Mouse (Mus musculus) heart, adult 2 months (tissue): Measurements from ENCODE around the gene Fars2. TPM values are rescaled to one million over a fixed set of nuclear protein-coding genes. Genes with fewer than 3 reads are reported as not detected.

ENCODE experiments used
- DNase-seq, 2 experiments: peaks; one replicate each; pipeline ENCODE4 v3.0.0; 2021
- H3K27ac ChIP-seq: fragments of 200-600 bp; 2 replicates; pipeline ENCODE4 v1.8.1; 2022
- H3K27me3 ChIP-seq: fragments of 200-500 bp; 2 replicates; pipeline ENCODE4 v1.6.1; 2012; ENCODE audit warnings: mild to moderate bottlenecking, low read length, inconsistent platforms, mixed read lengths; ENCODE audit not compliant: control insufficient read depth, insufficient read depth
- H3K36me3 ChIP-seq: fragments of 200-500 bp; 2 replicates; pipeline ENCODE4 v1.6.1; 2012; ENCODE audit warnings: low read length, inconsistent platforms; ENCODE audit not compliant: control insufficient read depth, insufficient read depth
- H3K4me1 ChIP-seq: fragments of 200-500 bp; 2 replicates; pipeline ENCODE4 v1.6.1; 2011; ENCODE audit warnings: low read length; ENCODE audit not compliant: control insufficient read depth, insufficient read depth
- H3K4me3 ChIP-seq: fragments of 200-600 bp; 2 replicates; pipeline ENCODE4 v1.8.1; 2022
- H3K79me2 ChIP-seq: fragments of 200-500 bp; replicated peaks from 2 replicates; pipeline ENCODE4 v1.6.1; 2012; ENCODE audit warnings: mild to moderate bottlenecking, inconsistent platforms, low read length, moderate library complexity, mixed read lengths; ENCODE audit not compliant: control insufficient read depth, insufficient read depth
- H3K9ac ChIP-seq: fragments of 200-500 bp; 2 replicates; pipeline ENCODE4 v1.6.1; 2012; ENCODE audit warnings: low read depth, mild to moderate bottlenecking, control low read depth, inconsistent platforms, low read length, mixed read lengths
- CTCF ChIP-seq: fragments of 200-600 bp; IDR thresholded peaks from 2 replicates; pipeline ENCODE4 v1.8.1; 2022; ENCODE audit warnings: antibody characterized with exemption, mild to moderate bottlenecking, moderate library complexity
- EP300 ChIP-seq: fragments of 200-500 bp; IDR thresholded peaks from 2 replicates; pipeline ENCODE4 v1.6.1; 2011; ENCODE audit warnings: low read depth, low read length, control low read depth; ENCODE audit not compliant: insufficient read depth
- POLR2A ChIP-seq: fragments of 200-500 bp; IDR thresholded peaks from 2 replicates; pipeline ENCODE4 v1.6.1; 2011; ENCODE audit warnings: mild to moderate bottlenecking, low read depth, low read length, control low read depth; ENCODE audit not compliant: insufficient read depth
- WGBS: fragments of 180-500 bp; shearing (Covaris S2); methylation state at CpG from one replicate; pipeline ENCODE4 v1.1.7; 2018; 5-methylcytosine and 5-hydroxymethylcytosine counted together
- intact Hi-C: fragments of 180-260 bp; cut with DNase I; formaldehyde crosslinking; loops from one replicate; pipeline ENCODE4 v1.15.1; 2025
- polyA plus RNA-seq: library from polyadenylated mRNA; depleted of rRNA; stranded (reverse); fragments of >200 nt; gene quantifications from 2 replicates; pipeline ENCODE4 v1.2.3, GENCODE M21; 2012
- total RNA-seq, 2 experiments: library from RNA; stranded (reverse); gene quantifications; 2 replicates each; pipeline ENCODE4 v1.2.3; 2021

The Fars2 gene
- total and polyA plus RNA-seq, 3 experiments, result 73.3 to 85.7 (median 77.7) TPM

DNA sequence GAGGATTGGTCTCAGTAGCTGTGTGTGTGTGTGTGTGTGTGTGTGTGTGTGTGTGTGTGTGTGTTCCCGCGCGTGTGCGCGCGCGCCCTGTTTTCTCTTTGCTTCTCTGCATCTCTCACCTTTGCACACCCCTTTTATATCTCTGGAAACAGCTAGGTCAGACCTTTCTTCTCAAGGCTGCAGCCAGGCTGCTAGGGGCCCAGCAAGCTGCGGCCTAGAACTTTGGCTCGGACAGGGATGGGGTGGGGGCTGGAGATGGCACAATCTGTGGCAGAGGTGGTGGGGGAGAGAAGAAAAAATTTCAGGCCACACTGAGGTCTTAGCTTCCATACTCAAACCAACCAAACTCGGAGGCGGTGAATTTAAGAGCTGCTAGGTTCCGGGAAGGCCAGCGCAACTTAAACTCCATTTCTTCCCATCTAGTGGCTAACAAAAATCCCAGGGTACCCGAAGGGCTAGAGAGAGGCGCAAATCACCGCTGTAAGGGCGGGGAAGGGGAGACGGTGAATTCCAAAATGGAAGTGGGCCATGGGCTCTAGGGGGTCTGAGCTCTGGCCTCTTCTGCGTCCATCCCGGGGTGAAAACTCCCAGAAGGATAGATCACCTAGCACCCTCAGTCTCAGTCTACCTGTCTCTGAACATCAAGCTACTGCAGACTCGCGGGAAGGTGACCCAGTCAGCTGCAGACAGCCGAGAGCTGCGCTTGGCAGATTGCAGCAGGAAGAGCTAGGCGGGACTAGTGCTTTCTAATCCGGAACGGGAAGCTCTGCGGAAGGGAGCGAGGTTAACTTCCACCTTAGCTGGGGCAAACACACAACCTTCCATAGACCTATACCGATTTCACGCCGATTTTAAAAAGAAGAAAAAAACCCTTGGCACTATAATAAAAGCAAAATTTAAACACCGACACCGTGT is 614.1 kb downstream of the Fars2 start:
- Histone ChIP-seq H3K27me3 (peaks cover 28% of the 10 kb centered on the region), H3K79me2 (no peaks in the 10 kb centered on the region), H3K36me3 (no peaks in the 10 kb centered on the region), H3K27ac (no peak overlapping the region), H3K9ac (no peak overlapping the region), H3K4me1 (no peaks in the 10 kb centered on the region), H3K4me3 (peak overlapping the region; percentile 32)
- intact Hi-C loops, result loop anchor here (5.0 kb wide), 1 partner anchor 581 kb away; no protein-coding TSS in a partner anchor
- 17% methylated on average over 34 of the region's 34 CpGs for WGBS
- peak in 1 of 2 experiments; percentile 51 for DNase-seq
- TF ChIP-seq POLR2A, result no peak
- no peak for TF ChIP-seq EP300

- H3K4me1 ChIP-seq, result no peaks in the 10 kb centered on the region
Measured at GRCm38 (mm10) chr13:36731931-36732461, 614.8 kb downstream of the Fars2 start.

DNA sequence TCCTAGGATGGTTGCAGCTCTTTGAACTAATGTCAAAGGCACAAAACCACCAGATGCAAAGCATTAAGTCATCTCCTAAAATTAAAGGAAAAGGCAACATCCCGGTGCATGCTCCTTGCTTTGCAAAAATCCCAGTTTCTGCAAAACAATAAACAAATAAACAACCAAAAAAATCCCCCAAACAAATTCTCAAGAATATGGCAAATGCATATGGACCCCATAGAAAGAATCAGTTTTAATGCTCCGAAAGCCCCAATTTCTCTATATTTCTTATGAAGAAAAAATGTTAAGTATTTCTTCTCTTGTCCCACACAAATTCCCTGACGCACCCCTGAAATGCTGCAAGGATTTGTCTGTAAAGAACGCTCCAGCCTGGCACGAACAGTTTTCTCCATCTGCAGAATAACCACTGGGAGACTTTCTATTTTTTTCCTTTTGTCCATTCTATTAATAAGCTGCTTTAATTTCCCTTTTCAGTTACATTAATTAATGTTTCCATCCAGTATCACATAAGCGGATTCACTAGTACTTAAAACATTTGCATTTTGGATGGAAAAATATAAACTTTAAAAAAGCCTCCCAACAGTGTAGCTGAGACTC is 615.8 kb downstream of the Fars2 start:
- no peaks in the 10 kb centered on the region for H3K4me1 ChIP-seq
- no peak for DNase-seq
- H3K27ac ChIP-seq, result no peak overlapping the region
- no peaks in the 10 kb centered on the region for H3K79me2 ChIP-seq
- H3K36me3 ChIP-seq, result no peaks in the 10 kb centered on the region
- TF ChIP-seq POLR2A (no peak), EP300 (no peak), CTCF (no peak)
- intact Hi-C loops, result loop anchor here (5.0 kb wide), 1 partner anchor 579 kb away; no protein-coding TSS in a partner anchor
- no peak overlapping the region for H3K4me3 ChIP-seq
- 20% methylated on average over 6 of the region's 6 CpGs for WGBS
- no peak overlapping the region for H3K9ac ChIP-seq
- peaks cover 21% of the 10 kb centered on the region for H3K27me3 ChIP-seq

More at GRCm38 (mm10) chr13:36731931-36732461, 614.8 kb downstream of the Fars2 start:
- DNase-seq, result peak in 1 of 2 experiments; percentile 44
- Histone ChIP-seq H3K9ac (no peak overlapping the region), H3K36me3 (no peaks in the 10 kb centered on the region), H3K27ac (no peak overlapping the region), H3K4me3 (peak overlapping the region; percentile 32), H3K27me3 (peaks cover 23% of the 10 kb centered on the region), H3K79me2 (no peaks in the 10 kb centered on the region)
- intact Hi-C loops, result loop anchor here (5.0 kb wide), 1 partner anchor 580 kb away; no protein-coding TSS in a partner anchor
- WGBS, result 2% methylated on average over 23 of the region's 23 CpGs
- TF ChIP-seq POLR2A (no peak), EP300 (no peak), CTCF (no peak)

- Histone ChIP-seq H3K27ac (no peak overlapping the region), H3K27me3 (peaks cover 21% of the 10 kb centered on the region), H3K79me2 (no peaks in the 10 kb centered on the region), H3K4me3 (no peak overlapping the region), H3K36me3 (no peaks in the 10 kb centered on the region), H3K4me1 (no peaks in the 10 kb centered on the region), H3K9ac (no peak overlapping the region)
- TF ChIP-seq POLR2A (no peak), CTCF (no peak), EP300 (no peak)
- intact Hi-C loops, result loop anchor here (5.0 kb wide), 1 partner anchor 579 kb away; no protein-coding TSS in a partner anchor
- DNase-seq, result no peak
- WGBS, result 9% methylated on average over 10 of the region's 10 CpGs
Measured at GRCm38 (mm10) chr13:36733566-36733965, 616.4 kb downstream of the Fars2 start.

- peaks cover 21% of the 10 kb centered on the region for H3K27me3 ChIP-seq
- peak in 1 of 2 experiments; percentile 21 for DNase-seq
- WGBS, result 3% methylated on average over 26 of the region's 26 CpGs
Measured at GRCm38 (mm10) chr13:36733989-36734690, 616.9 kb downstream of the Fars2 start.

More at GRCm38 (mm10) chr13:36733989-36734690, 616.9 kb downstream of the Fars2 start:
- Histone ChIP-seq H3K36me3 (no peaks in the 10 kb centered on the region), H3K79me2 (no peaks in the 10 kb centered on the region), H3K4me1 (no peaks in the 10 kb centered on the region), H3K4me3 (no peak overlapping the region; the same call in 1 of the 2 replicates), H3K9ac (no peak overlapping the region), H3K27ac (no peak overlapping the region)
- TF ChIP-seq CTCF (no peak), POLR2A (no peak), EP300 (no peak)
- intact Hi-C loops, result loop anchor here (5.0 kb wide), 1 partner anchor 578 kb away; no protein-coding TSS in a partner anchor
